Mouse (Mus musculus) forebrain, embryonic 14.5 days (tissue): Measurements from ENCODE around the gene Ttc30a2. TPM values are rescaled to one million over a fixed set of nuclear protein-coding genes. Genes with fewer than 3 reads are reported as not detected.
"Not testable (repeated sequence)": the region's sequence is repeated elsewhere in the genome, so short reads cannot be mapped to it uniquely, and the experiment has no call there.

Source experiments
- ATAC-seq: fragments of 200-750 bp; cut with Nextera tagmentation; 2 replicates; pipeline ENCODE4 v1.8.0; 2017; ENCODE audit warnings: mild to moderate bottlenecking, moderate library complexity
- DNase-seq: peaks from one replicate; pipeline ENCODE4 v3.0.0-alpha.2; 2015; ENCODE audit warnings: low spot score
- H3K27ac ChIP-seq: fragments of 300-500 bp; sonication (generic); 2 replicates; pipeline ENCODE4 v1.5.1; 2014; ENCODE audit warnings: low read depth, mild to moderate bottlenecking, control low read depth, low read length, moderate library complexity
- H3K27me3 ChIP-seq: fragments of 300-500 bp; sonication (generic); replicated peaks from 2 replicates; pipeline ENCODE4 v1.6.1; 2014; ENCODE audit warnings: low read length, control low read depth, mixed read lengths; ENCODE audit not compliant: control insufficient read depth, insufficient read depth
- H3K36me3 ChIP-seq: fragments of 300-500 bp; sonication (generic); 2 replicates; pipeline ENCODE4 v1.6.1; 2014; ENCODE audit warnings: low read length, control low read depth; ENCODE audit not compliant: control insufficient read depth, insufficient read depth
- H3K4me1 ChIP-seq: fragments of 300-500 bp; sonication (generic); 2 replicates; pipeline ENCODE4 v1.6.1; 2014; ENCODE audit warnings: antibody characterized with exemption, low read length, control low read depth; ENCODE audit not compliant: control insufficient read depth, insufficient read depth
- H3K4me2 ChIP-seq: fragments of 300-500 bp; sonication (generic); 2 replicates; pipeline ENCODE4 v1.6.1; 2014; ENCODE audit warnings: mild to moderate bottlenecking, control low read depth, low read length
- H3K4me3 ChIP-seq: fragments of 300-500 bp; sonication (generic); 2 replicates; pipeline ENCODE4 v1.5.1; 2014; ENCODE audit warnings: low read depth, low read length, control low read depth
- H3K9ac ChIP-seq: fragments of 300-500 bp; sonication (generic); 2 replicates; pipeline ENCODE4 v1.6.1; 2014; ENCODE audit warnings: mild to moderate bottlenecking, low read length, control low read depth, moderate library complexity
- H3K9me3 ChIP-seq: fragments of 300-500 bp; sonication (generic); replicated peaks from 2 replicates; pipeline ENCODE4 v1.6.1; 2016; ENCODE audit warnings: low read length, control low read depth, mixed read lengths; ENCODE audit not compliant: control insufficient read depth
- WGBS: fragments of 180-500 bp; shearing (Covaris S2); extraction: QIAGEN DNeasy Blood & Tissue Kit; methylation state at CpG from one replicate; pipeline ENCODE4 v1.1.7; 2014; 5-methylcytosine and 5-hydroxymethylcytosine counted together
- polyA plus RNA-seq: library from polyadenylated mRNA; unstranded; fragments of >200 nt; fragmentation: Nextera tagmentation; extraction: Ambion mirVana; gene quantifications from 2 replicates; pipeline ENCODE4 v1.2.1, GENCODE M21; 2014

Ttc30a2 gene
- polyA plus RNA-seq, 1 experiment from 2014 or later = 1.6 TPM

GRCm38 (mm10) chr2:75950685-75951084, 27.3 kb downstream of the Ttc30a2 start:
- H3K27me3 ChIP-seq = no peaks in the 10 kb centered on the region
- no peak overlapping the region for H3K4me3 ChIP-seq
- no peaks in the 10 kb centered on the region for H3K4me1 ChIP-seq
- WGBS = 87% methylated on average over 8 of the region's 8 CpGs
- no peak overlapping the region for H3K27ac ChIP-seq
- no peak overlapping the region for H3K9ac ChIP-seq
- H3K9me3 ChIP-seq = no peaks in the 10 kb centered on the region
- no peak for DNase-seq
- no peak overlapping the region for H3K4me2 ChIP-seq
- H3K36me3 ChIP-seq = no peaks in the 10 kb centered on the region
- ATAC-seq = no peak

GRCm38 (mm10) chr2:75938117-75939063, 39.6 kb downstream of the Ttc30a2 start, which contains the start of gene Ttc30b:
Gene Ttc30b (minus strand): TSS chr2:75938585.
- no peaks in the 10 kb centered on the region for H3K27me3 ChIP-seq
- 4% methylated on average over 33 of the region's 42 CpGs for WGBS
- no peaks in the 10 kb centered on the region for H3K9me3 ChIP-seq
- H3K4me1 ChIP-seq = no peaks in the 10 kb centered on the region
- no peaks in the 10 kb centered on the region for H3K36me3 ChIP-seq
- DNase-seq (peak; percentile 92), ATAC-seq (peak; percentile 95)
- peak within 1 kb of the TSS; percentile 78 for H3K27ac ChIP-seq
- H3K4me2 ChIP-seq = peak within 1 kb of the TSS; percentile 71
- peak within 1 kb of the TSS; percentile 48 for H3K4me3 ChIP-seq
- peak within 1 kb of the TSS; percentile 68 for H3K9ac ChIP-seq

- not testable (repeated sequence) for H3K4me1 ChIP-seq, H3K36me3 ChIP-seq, H3K27me3 ChIP-seq, DNase-seq, H3K27ac ChIP-seq, H3K9me3 ChIP-seq
- ATAC-seq = peak; percentile 69
- peak overlapping the region; percentile 48 for H3K4me3 ChIP-seq
- 0 out of 2 replicates have a peak overlapping the region, but pooled peaks have one; percentile 68 for H3K9ac ChIP-seq
- 67% methylated on average over 13 of the region's 17 CpGs for WGBS
- H3K4me2 ChIP-seq = peak overlapping the region; percentile 71
Measured at GRCm38 (mm10) chr2:75937520-75938116, 40.4 kb downstream of the Ttc30a2 start.

- 88% methylated on average over 2 of the region's 2 CpGs for WGBS
- ATAC-seq, H3K4me3 ChIP-seq: not testable (repeated sequence)
Measured at GRCm38 (mm10) chr2:75936685-75937084, 41.3 kb downstream of the Ttc30a2 start.

GRCm38 (mm10) chr2:75933541-75933940, 44.4 kb downstream of the Ttc30a2 start:
- no peak for ATAC-seq
- no peak overlapping the region for H3K9ac ChIP-seq

More at GRCm38 (mm10) chr2:75936685-75937084, 41.3 kb downstream of the Ttc30a2 start:
- not testable (repeated sequence) for H3K4me1 ChIP-seq, H3K9me3 ChIP-seq, H3K4me2 ChIP-seq, H3K27ac ChIP-seq, H3K36me3 ChIP-seq, H3K9ac ChIP-seq, H3K27me3 ChIP-seq, DNase-seq

GRCm38 (mm10) chr2:75930941-75931340, 47.0 kb downstream of the Ttc30a2 start:
- Histone ChIP-seq H3K27me3 (no peaks in the 10 kb centered on the region), H3K4me3 (no peak overlapping the region), H3K27ac (no peak overlapping the region), H3K4me1 (no peaks in the 10 kb centered on the region), H3K4me2 (no peak overlapping the region), H3K9ac (no peak overlapping the region), H3K36me3 (peaks cover 10% of the 10 kb centered on the region; the same call in 1 of the 2 replicates), H3K9me3 (no peaks in the 10 kb centered on the region)
- 90% methylated on average over 2 of the region's 2 CpGs for WGBS
- DNase-seq = no peak
- no peak for ATAC-seq

More at GRCm38 (mm10) chr2:75933541-75933940, 44.4 kb downstream of the Ttc30a2 start:
- Histone ChIP-seq H3K27ac (no peak overlapping the region), H3K4me1 (no peaks in the 10 kb centered on the region), H3K4me3 (no peak overlapping the region), H3K9me3 (no peaks in the 10 kb centered on the region), H3K27me3 (no peaks in the 10 kb centered on the region), H3K36me3 (no peaks in the 10 kb centered on the region; the same call in 1 of the 2 replicates), H3K4me2 (no peak overlapping the region)
- no peak for DNase-seq
- 51% methylated on average over 7 of the region's 7 CpGs for WGBS

GRCm38 (mm10) chr2:75929786-75930444, 48.1 kb downstream of the Ttc30a2 start:
- Histone ChIP-seq H3K27me3 (no peaks in the 10 kb centered on the region), H3K4me2 (no peak overlapping the region), H3K9me3 (no peaks in the 10 kb centered on the region), H3K36me3 (peaks cover 10% of the 10 kb centered on the region), H3K4me3 (no peak overlapping the region), H3K9ac (no peak overlapping the region), H3K4me1 (no peaks in the 10 kb centered on the region), H3K27ac (no peak overlapping the region)
- ATAC-seq (no peak), DNase-seq (no peak)
- 90% methylated on average over 6 of the region's 6 CpGs for WGBS

- Histone ChIP-seq H3K36me3 (peaks cover 10% of the 10 kb centered on the region), H3K9ac (no peak overlapping the region), H3K4me1 (no peaks in the 10 kb centered on the region), H3K27ac (no peak overlapping the region), H3K9me3 (no peaks in the 10 kb centered on the region), H3K4me2 (no peak overlapping the region), H3K27me3 (no peaks in the 10 kb centered on the region), H3K4me3 (no peak overlapping the region)
- no peak for DNase-seq
- no peak for ATAC-seq
- WGBS = 91% methylated on average over 2 of the region's 2 CpGs
Measured at GRCm38 (mm10) chr2:75929141-75929540, 48.8 kb downstream of the Ttc30a2 start.
